12 mouse cellular contexts compared by ENCODE assay signal in the genomic region with DNA sequence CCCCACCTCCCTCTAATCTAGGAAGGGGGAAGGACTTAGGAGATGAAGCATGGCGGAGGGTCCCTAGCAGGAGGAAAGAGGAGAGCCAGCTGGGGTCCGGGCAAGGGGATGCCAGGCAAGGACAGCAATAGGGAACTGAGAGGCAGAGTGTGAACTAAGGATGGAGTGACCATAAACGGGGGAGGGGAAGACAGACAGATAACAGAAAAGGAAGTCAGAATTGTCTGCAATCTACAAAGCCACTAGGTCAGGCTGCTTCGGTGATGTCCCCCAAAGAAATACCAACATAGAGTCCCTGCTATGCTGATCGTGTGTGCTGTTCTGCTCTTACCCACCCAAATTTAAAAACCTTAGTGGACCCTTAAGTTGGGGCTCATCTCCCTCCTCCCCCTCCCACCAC. TPM values are rescaled to one million over a fixed set of nuclear protein-coding genes. Genes with fewer than 3 reads are reported as not detected.
DNase-seq lines count a peak whose midpoint lies in the region; ATAC-seq and TF ChIP-seq lines count a peak whose summit lies in the region.
"Had no signal": no experiment of that assay in that cellular context is flagged by ENCODE, and none has a peak within 500 bp of the region (broad histone marks: within the 10 kb centered on the region; RNA-seq: fewer than 3 reads in every experiment).

No protein-coding gene starts in this region.

- H3K27ac ChIP-seq in heart, embryonic 13.5 days (replicated peaks): peak overlapping the region; percentile 71
- H3K27ac ChIP-seq in lung, embryonic 16.5 days (ENCODE audit: low read length): peak overlapping the region; percentile 45
- peak overlapping the region; percentile 32; the same call in 1 of the 2 replicates for H3K27ac ChIP-seq in embryonic facial prominence, embryonic 10.5 days (replicated peaks)
- H3K27ac ChIP-seq in small intestine, adult 2 months (ENCODE audit: insufficient read depth, low read depth, low read length): peak overlapping the region; percentile 5; the same call in 1 of the 2 replicates

- no peaks in the 10 kb centered on the region for H3K9me3 ChIP-seq in heart, embryonic 13.5 days
- no peaks in the 10 kb centered on the region for H3K9me3 ChIP-seq in lung, embryonic 16.5 days (ENCODE audit: control insufficient read depth, low read length)
- H3K9me3 ChIP-seq in embryonic facial prominence, embryonic 10.5 days: no peaks in the 10 kb centered on the region

- no peaks in the 10 kb centered on the region for H3K27me3 ChIP-seq in heart, embryonic 13.5 days (replicated peaks)
- no peaks in the 10 kb centered on the region for H3K27me3 ChIP-seq in lung, embryonic 16.5 days (ENCODE audit: control insufficient read depth, insufficient read depth, low read depth, low read length)
- H3K27me3 ChIP-seq in embryonic facial prominence, embryonic 10.5 days (replicated peaks; ENCODE audit: low read depth, poor library complexity, severe bottlenecking): no peaks in the 10 kb centered on the region
- no peaks in the 10 kb centered on the region for H3K27me3 ChIP-seq in small intestine, adult 2 months (ENCODE audit: control insufficient read depth, insufficient read depth, low read length)

- TF ChIP-seq CTCF in lung, adult 2 months (IDR thresholded peaks at IDR 0.05; ENCODE audit: insufficient read depth, low read length): no peak
- no peak for TF ChIP-seq CTCF in small intestine, adult 2 months (IDR thresholded peaks at IDR 0.05; ENCODE audit: extremely low read depth, insufficient read length, insufficient replicate concordance, low read depth, low read length)

- H3K36me3 ChIP-seq in heart, embryonic 13.5 days: peaks cover 7% of the 10 kb centered on the region
- H3K36me3 ChIP-seq in lung, embryonic 16.5 days (ENCODE audit: control insufficient read depth, insufficient read depth, low read length): no peaks in the 10 kb centered on the region
- peaks cover 16% of the 10 kb centered on the region for H3K36me3 ChIP-seq in embryonic facial prominence, embryonic 10.5 days (replicated peaks)
- H3K36me3 ChIP-seq in small intestine, adult 2 months (ENCODE audit: control insufficient read depth, insufficient read depth, low read length): peaks cover 8% of the 10 kb centered on the region

- 50% methylated on average over 5 of the region's 5 CpGs for WGBS in heart, embryonic 13.5 days
- WGBS in lung, embryonic 16.5 days: 73% methylated on average over 5 of the region's 5 CpGs
- WGBS in lung, adult 2 months: 67% methylated on average over 5 of the region's 5 CpGs
- WGBS in embryonic facial prominence, embryonic 10.5 days: 83% methylated on average over 5 of the region's 5 CpGs
- 71% methylated on average over 5 of the region's 5 CpGs for WGBS in small intestine, adult 2 months

- peak overlapping the region; percentile 33 for H3K9ac ChIP-seq in heart, embryonic 13.5 days
- H3K9ac ChIP-seq in lung, embryonic 16.5 days (ENCODE audit: low read length): no peak overlapping the region

- no peak for ATAC-seq in heart, embryonic 13.5 days (ENCODE audit: extremely low read depth, insufficient number of reproducible peaks, low FRiP score, low TSS enrichment)
- no peak for ATAC-seq in lung, embryonic 16.5 days (ENCODE audit: low read depth)
- ATAC-seq: inflammation-experienced regulatory T-cells, adult 6 months had no signal

- H3K4me2 ChIP-seq in heart, embryonic 13.5 days: no peak overlapping the region
- H3K4me2 ChIP-seq in lung, embryonic 16.5 days (ENCODE audit: low read depth, low read length): no peak overlapping the region
- H3K4me2 ChIP-seq: midbrain, embryonic 11.5 days had no signal

- H3K4me3 ChIP-seq in heart, embryonic 13.5 days: no peak overlapping the region
- no peak overlapping the region for H3K4me3 ChIP-seq in lung, embryonic 16.5 days (ENCODE audit: low read length)
- H3K4me3 ChIP-seq in lung, adult 2 months (replicated peaks; ENCODE audit: extremely low read depth, low read depth, low read length): no peak overlapping the region
- no peak overlapping the region for H3K4me3 ChIP-seq in embryonic facial prominence, embryonic 10.5 days
- H3K4me3 ChIP-seq in small intestine, adult 2 months (ENCODE audit: low read depth, low read length): no peak overlapping the region

- no peak for DNase-seq in heart, postnatal 4 days
- DNase-seq in lung, adult 2 months: no peak
- DNase-seq in embryonic facial prominence, embryonic 10.5 days (ENCODE audit: low spot score): no peak
- DNase-seq in cerebellum, adult 18-20 months: no peak
- no peak for DNase-seq in thymus, adult 18-20 months
- DNase-seq: heart, postnatal 10 days; right cerebral cortex, adult 18-20 months had no signal

- no peak for TF ChIP-seq POLR2A in lung, adult 2 months (IDR thresholded peaks at IDR 0.05; ENCODE audit: borderline replicate concordance, extremely low read depth, low read depth, low read length)
- TF ChIP-seq POLR2A in small intestine, adult 2 months (IDR thresholded peaks at IDR 0.05; ENCODE audit: low read depth, low read length): no peak

- H3K4me1 ChIP-seq in heart, embryonic 13.5 days: peaks cover 71% of the 10 kb centered on the region
- peaks cover 61% of the 10 kb centered on the region for H3K4me1 ChIP-seq in lung, embryonic 16.5 days (replicated peaks; ENCODE audit: control insufficient read depth, insufficient read depth, low read length)
- H3K4me1 ChIP-seq in lung, adult 2 months (ENCODE audit: control insufficient read depth, insufficient read depth, low read length): peaks cover 5% of the 10 kb centered on the region
- peaks cover 79% of the 10 kb centered on the region for H3K4me1 ChIP-seq in embryonic facial prominence, embryonic 10.5 days
- peaks cover 20% of the 10 kb centered on the region for H3K4me1 ChIP-seq in small intestine, adult 2 months (ENCODE audit: control insufficient read depth, insufficient read depth, insufficient read length, low read length)

RNA-seq across cellular contexts. Expression of gene Cotl1, which starts 13.4 kb away (rescaled TPM):
- polyA plus RNA-seq in heart, embryonic 13.5 days (2015; fragmentation: Nextera tagmentation; extraction: Ambion mirVana): 40.2 and 51.4 TPM in 2 replicates
- total RNA-seq in heart, postnatal 4 days (2021): 10 to 100 TPM; 51.5 to 56.0 TPM
- 78.4 and 88.5 TPM in 2 replicates for polyA plus RNA-seq in lung, embryonic 16.5 days (2015; fragmentation: Nextera tagmentation; extraction: Ambion mirVana)
- polyA plus RNA-seq in lung, adult 2 months (2012; rRNA removed): 155 and 180 TPM in 2 replicates
- polyA plus RNA-seq in embryonic facial prominence, embryonic 10.5 days (2016; fragmentation: Nextera tagmentation; extraction: Ambion mirVana): 137 and 149 TPM in 2 replicates
- 206 and 264 TPM in 2 replicates for polyA plus RNA-seq in small intestine, adult 2 months (2012; rRNA removed)

RNA-seq across cellular contexts. Expression of gene Klhl36, which starts 35.1 kb away (rescaled TPM):
- polyA plus RNA-seq in heart, embryonic 13.5 days (2015; fragmentation: Nextera tagmentation; extraction: Ambion mirVana): 10.1 and 10.9 TPM in 2 replicates
- 1 to 10 TPM; 4.7 to 4.8 TPM for total RNA-seq in heart, postnatal 4 days (2021)
- 14.5 and 15.0 TPM in 2 replicates for polyA plus RNA-seq in lung, embryonic 16.5 days (2015; fragmentation: Nextera tagmentation; extraction: Ambion mirVana)
- polyA plus RNA-seq in lung, adult 2 months (2012; rRNA removed): 28.9 and 47.8 TPM in 2 replicates
- 10.4 and 11.3 TPM in 2 replicates for polyA plus RNA-seq in embryonic facial prominence, embryonic 10.5 days (2016; fragmentation: Nextera tagmentation; extraction: Ambion mirVana)
- 11.5 and 23.8 TPM in 2 replicates for polyA plus RNA-seq in small intestine, adult 2 months (2012; rRNA removed)

RNA-seq across cellular contexts. Expression of gene Tldc1, which starts 48.8 kb away (rescaled TPM):
- polyA plus RNA-seq in heart, embryonic 13.5 days (2015; fragmentation: Nextera tagmentation; extraction: Ambion mirVana): 14.3 and 14.6 TPM in 2 replicates
- total RNA-seq in heart, postnatal 4 days (2021): 1 to 10 TPM; 9.0 to 9.2 TPM
- polyA plus RNA-seq in lung, embryonic 16.5 days (2015; fragmentation: Nextera tagmentation; extraction: Ambion mirVana): 13.9 and 15.3 TPM in 2 replicates
- 10.2 and 10.8 TPM in 2 replicates for polyA plus RNA-seq in lung, adult 2 months (2012; rRNA removed)
- polyA plus RNA-seq in embryonic facial prominence, embryonic 10.5 days (2016; fragmentation: Nextera tagmentation; extraction: Ambion mirVana): 12.8 and 14.5 TPM in 2 replicates
- polyA plus RNA-seq in small intestine, adult 2 months (2012; rRNA removed): 4.6 and 7.4 TPM in 2 replicates

Comparison
In these comparisons a context has a peak if more than half of its experiments do, and no peak if none do; other contexts are left out.
1. H3K27ac ChIP-seq: peak in every context shown above with its lines; median percentile 71 in heart, embryonic 13.5 days; 45 in lung, embryonic 16.5 days; 32 in embryonic facial prominence, embryonic 10.5 days; 5 in small intestine, adult 2 months.